8 mouse cellular contexts compared by ENCODE assay signal in the genomic region with DNA sequence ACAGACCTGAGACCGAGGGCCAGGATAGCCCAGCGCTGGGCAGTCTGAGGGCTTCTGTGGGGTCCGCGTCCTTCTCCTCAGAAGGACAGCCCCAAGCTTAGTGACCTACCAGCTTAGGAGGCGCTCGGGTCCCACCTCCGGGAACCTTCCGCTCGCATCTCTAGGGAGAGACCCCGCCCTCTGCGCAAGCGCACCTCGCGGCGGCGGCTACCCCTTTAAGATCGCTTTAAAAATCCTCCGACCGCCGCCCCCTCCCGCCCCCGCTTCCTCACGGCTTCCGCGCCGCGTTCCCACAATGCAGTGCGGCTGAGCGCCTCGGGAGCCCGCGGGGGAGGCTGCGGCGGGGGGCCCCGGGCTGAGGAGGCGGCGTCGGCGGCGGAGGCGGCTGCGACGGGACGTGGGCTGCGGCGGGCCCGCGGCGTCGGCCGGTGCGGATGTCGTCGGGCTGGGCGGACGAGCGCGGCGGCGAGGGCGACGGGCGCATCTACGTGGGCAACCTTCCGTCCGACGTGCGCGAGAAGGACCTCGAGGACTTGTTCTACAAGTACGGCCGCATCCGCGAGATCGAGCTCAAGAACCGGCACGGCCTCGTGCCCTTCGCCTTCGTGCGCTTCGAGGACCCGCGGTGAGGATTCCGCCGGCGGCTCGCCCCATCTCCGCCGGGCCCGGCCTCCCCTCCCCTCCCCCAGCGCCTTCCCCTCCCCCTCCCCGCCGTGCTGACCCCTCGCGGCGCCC. TPM values are rescaled to one million over a fixed set of nuclear protein-coding genes. Genes with fewer than 3 reads are reported as not detected.
A peak's percentile ranks its signal among the peaks of the same experiment; 100 is the strongest.
DNase-seq lines count a peak whose midpoint lies in the region; ATAC-seq and TF ChIP-seq lines count a peak whose summit lies in the region.

Gene Srsf9 (plus strand): TSS at position 303 of the 735 bp plus-strand sequence.

- intact Hi-C loops in heart, postnatal 14 days (cut with DNase I): loop anchor here (2.0 kb wide), 1 partner anchor 26 kb away; the partner anchor contains the start of gene Dynll1

- H3K4me1 ChIP-seq in ES-Bruce4 (ENCODE audit: control insufficient read depth, insufficient read depth, low read length): no peaks in the 10 kb centered on the region
- peaks cover 17% of the 10 kb centered on the region for H3K4me1 ChIP-seq in forebrain, embryonic 14.5 days (ENCODE audit: control insufficient read depth, insufficient read depth, low read length)
- peaks cover 5% of the 10 kb centered on the region for H3K4me1 ChIP-seq in lung, adult 2 months (ENCODE audit: control insufficient read depth, insufficient read depth, low read length)

- peak within 1 kb of the TSS; percentile 64 for H3K4me2 ChIP-seq in forebrain, embryonic 14.5 days (ENCODE audit: low read length)

- H3K27ac ChIP-seq in ES-Bruce4 (ENCODE audit: insufficient read depth, low read length): 0 out of 2 replicates have a peak within 1 kb of the TSS, but pooled peaks have one; percentile 11
- peak within 1 kb of the TSS; percentile 75 for H3K27ac ChIP-seq in forebrain, embryonic 14.5 days (ENCODE audit: low read depth, low read length)

- no peak for TF ChIP-seq POLR2A in ES-Bruce4 (IDR thresholded peaks at IDR 0.05; ENCODE audit: insufficient read depth, low read length)
- TF ChIP-seq POLR2A in lung, adult 2 months (IDR thresholded peaks at IDR 0.05; ENCODE audit: borderline replicate concordance, extremely low read depth, low read depth, low read length): peak; percentile 85

- TF ChIP-seq CTCF in ES-Bruce4 (IDR thresholded peaks at IDR 0.05; ENCODE audit: low read depth, low read length): no peak
- TF ChIP-seq CTCF in lung, adult 2 months (IDR thresholded peaks at IDR 0.05; ENCODE audit: insufficient read depth, low read length): no peak

- TF ChIP-seq EP300 in ES-Bruce4 (IDR thresholded peaks at IDR 0.05; ENCODE audit: insufficient read depth, low read depth, low read length): no peak

- peak within 1 kb of the TSS; percentile 89 for H3K9ac ChIP-seq in ES-Bruce4 (ENCODE audit: low read depth, poor library complexity, severe bottlenecking)
- peak within 1 kb of the TSS; percentile 93 for H3K9ac ChIP-seq in forebrain, embryonic 14.5 days (ENCODE audit: low read length)

- H3K4me3 ChIP-seq in ES-Bruce4 (ENCODE audit: low read depth, low read length): peak within 1 kb of the TSS; percentile 95
- H3K4me3 ChIP-seq in forebrain, embryonic 14.5 days (ENCODE audit: low read depth, low read length): peak within 1 kb of the TSS; percentile 94
- peak within 1 kb of the TSS; percentile 81 for H3K4me3 ChIP-seq in lung, adult 2 months (replicated peaks; ENCODE audit: extremely low read depth, low read depth, low read length)

- no peaks in the 10 kb centered on the region for H3K27me3 ChIP-seq in ES-Bruce4 (ENCODE audit: control insufficient read depth, insufficient read depth, low read length, poor library complexity, severe bottlenecking)
- H3K27me3 ChIP-seq in forebrain, embryonic 14.5 days (replicated peaks; ENCODE audit: control insufficient read depth, insufficient read depth, low read length): no peaks in the 10 kb centered on the region

- peak; percentile 96 for DNase-seq in forebrain, embryonic 14.5 days (ENCODE audit: low spot score)
- DNase-seq in heart, postnatal 14 days: peak; percentile 98 to 99
- peak; percentile 91 to 96 for DNase-seq in layer of hippocampus, adult 18-20 months (ENCODE audit: low spot score in 2 of 2)
- peak; percentile 94 for DNase-seq in lung, adult 2 months
- DNase-seq in thymus, adult 18-20 months: peak; percentile 92

- H3K9me3 ChIP-seq in ES-Bruce4 (replicated peaks; ENCODE audit: control insufficient read depth, insufficient read depth, low read length, poor library complexity, severe bottlenecking): no peaks in the 10 kb centered on the region
- H3K9me3 ChIP-seq in forebrain, embryonic 14.5 days (replicated peaks; ENCODE audit: control insufficient read depth, low read length): no peaks in the 10 kb centered on the region

- WGBS in forebrain, embryonic 14.5 days: under 1% methylated on average over 68 of the region's 97 CpGs
- 1% methylated on average over 89 of the region's 97 CpGs for WGBS in lung, adult 2 months

- peak; percentile 89 for ATAC-seq in cerebellum, adult (ENCODE audit: insufficient number of reproducible peaks, low FRiP score, low TSS enrichment)
- peak; percentile 94 for ATAC-seq in forebrain, embryonic 14.5 days
- ATAC-seq in neutrophil, adult 5-6 weeks (ENCODE audit: extremely low read depth, insufficient number of reproducible peaks, low FRiP score, poor library complexity, severe bottlenecking): peak; percentile 82

- H3K36me3 ChIP-seq in ES-Bruce4 (ENCODE audit: control insufficient read depth, insufficient read depth, low read length, poor library complexity, severe bottlenecking): peaks cover 10% of the 10 kb centered on the region
- peaks cover 23% of the 10 kb centered on the region for H3K36me3 ChIP-seq in forebrain, embryonic 14.5 days (ENCODE audit: control insufficient read depth, insufficient read depth, low read length)

RNA-seq across cellular contexts. Expression of gene Srsf9, which starts in this region (rescaled TPM):
- 107 and 111 TPM in 2 replicates for polyA plus RNA-seq in ES-Bruce4 (2011; ENCODE audit: insufficient read depth, insufficient read length, low read depth, missing spikeins)
- polyA plus RNA-seq in forebrain, embryonic 14.5 days (2014; fragmentation: Nextera tagmentation; extraction: Ambion mirVana): 165 and 169 TPM in 2 replicates
- 10 to 100 TPM; 26.3 to 26.9 TPM for total RNA-seq in heart, postnatal 14 days (2021)
- total RNA-seq in layer of hippocampus, adult 18-20 months (2021): 10 to 100 TPM; 81.2 to 88.2 TPM
- 46.0 and 49.0 TPM in 2 replicates for polyA plus RNA-seq in lung, adult 2 months (2012; rRNA removed)
- 51.2 and 55.9 TPM in 2 replicates for total RNA-seq in neutrophil, adult 5-6 weeks (2017)

Comparison
In these comparisons a context has a peak if more than half of its experiments do, and no peak if none do; other contexts are left out.
1. Peak in every context shown above with its lines: DNase-seq, ATAC-seq, H3K4me3 ChIP-seq and H3K27ac ChIP-seq.